Mouse (Mus musculus) embryonic facial prominence, embryonic 14.5 days (tissue): ENCODE results near the gene Ccdc32. TPM values are rescaled to one million over a fixed set of nuclear protein-coding genes. Genes with fewer than 3 reads are reported as not detected.

Experiments
- ATAC-seq: fragments of 200-750 bp; cut with Nextera tagmentation; 2 replicates; pipeline ENCODE4 v1.8.0; 2017; ENCODE audit warnings: low read depth, moderate number of reproducible peaks, moderate TSS enrichment
- DNase-seq: peaks from one replicate; pipeline ENCODE4 v3.0.0-alpha.2; 2015; ENCODE audit warnings: low spot score
- H3K27ac ChIP-seq: fragments of 300-500 bp; sonication (generic); replicated peaks from 2 replicates; pipeline ENCODE4 v1.5.1; 2014; ENCODE audit warnings: low read depth, mild to moderate bottlenecking, low read length, moderate library complexity
- H3K27me3 ChIP-seq: fragments of 300-500 bp; sonication (generic); replicated peaks from 2 replicates; pipeline ENCODE4 v1.6.1; 2014; ENCODE audit warnings: low read length; ENCODE audit not compliant: control insufficient read depth, insufficient read depth
- H3K36me3 ChIP-seq: fragments of 300-500 bp; sonication (generic); 2 replicates; pipeline ENCODE4 v1.6.1; 2014; ENCODE audit warnings: low read length, mixed read lengths; ENCODE audit not compliant: control insufficient read depth, insufficient read depth
- H3K4me1 ChIP-seq: fragments of 300-500 bp; sonication (generic); 2 replicates; pipeline ENCODE4 v1.6.1; 2014; ENCODE audit warnings: antibody characterized with exemption, low read length; ENCODE audit not compliant: control insufficient read depth, insufficient read depth
- H3K4me2 ChIP-seq: fragments of 300-500 bp; sonication (generic); 2 replicates; pipeline ENCODE4 v1.6.1; 2014; ENCODE audit warnings: low read depth, mild to moderate bottlenecking, low read length, moderate library complexity, mixed read lengths
- H3K4me3 ChIP-seq: fragments of 300-500 bp; sonication (generic); 2 replicates; pipeline ENCODE4 v1.5.1; 2014; ENCODE audit warnings: low read depth, mild to moderate bottlenecking, low read length
- H3K9ac ChIP-seq: fragments of 300-500 bp; sonication (generic); 2 replicates; pipeline ENCODE4 v1.6.1; 2014; ENCODE audit warnings: low read depth, mild to moderate bottlenecking, low read length, moderate library complexity, mixed read lengths
- H3K9me3 ChIP-seq: fragments of 300-500 bp; sonication (generic); 2 replicates; pipeline ENCODE4 v1.6.1; 2016; ENCODE audit warnings: low read length; ENCODE audit not compliant: control insufficient read depth
- WGBS: fragments of 180-500 bp; shearing (Covaris S2); extraction: QIAGEN DNeasy Blood & Tissue Kit; methylation state at CpG from one replicate; pipeline ENCODE4 v1.1.7; 2014; 5-methylcytosine and 5-hydroxymethylcytosine counted together
- polyA plus RNA-seq: library from polyadenylated mRNA; unstranded; fragments of >200 nt; fragmentation: Nextera tagmentation; extraction: Ambion mirVana; gene quantifications from 2 replicates; pipeline ENCODE4 v1.2.1, GENCODE M21; 2014

The Ccdc32 gene
- polyA plus RNA-seq, 1 experiment from 2014 or later = 22.6 TPM

GRCm38 (mm10) chr2:119035397-119035745 is 6.2 kb upstream of the Ccdc32 start:
- H3K9me3 ChIP-seq = no peaks in the 10 kb centered on the region
- H3K4me1 ChIP-seq = peaks cover 6% of the 10 kb centered on the region
- H3K27me3 ChIP-seq = no peaks in the 10 kb centered on the region
- no peak for ATAC-seq
- peak overlapping the region; percentile 80 for H3K9ac ChIP-seq
- 4% methylated on average over 7 of the region's 7 CpGs for whole genome bisulfite sequencing
- H3K4me3 ChIP-seq = peak overlapping the region; percentile 81
- peak overlapping the region; percentile 71 for H3K4me2 ChIP-seq
- peaks cover 28% of the 10 kb centered on the region for H3K36me3 ChIP-seq
- peak overlapping the region; percentile 77; the same call in 1 of the 2 replicates for H3K27ac ChIP-seq
- no peak for DNase-seq

GRCm38 (mm10) chr2:119034656-119035396 is 5.6 kb upstream of the Ccdc32 start, which contains the start of gene Rpusd2:
Gene Rpusd2 (plus strand): TSS chr2:119034790.
- peak; percentile 95 for ATAC-seq
- H3K4me2 ChIP-seq = peak within 1 kb of the TSS; percentile 71
- peak within 1 kb of the TSS; percentile 80 for H3K9ac ChIP-seq
- peak within 1 kb of the TSS; percentile 77 for H3K27ac ChIP-seq
- H3K36me3 ChIP-seq = peaks cover 28% of the 10 kb centered on the region
- 0% methylated on average over 43 of the region's 49 CpGs for WGBS
- DNase-seq = peak; percentile 98
- H3K9me3 ChIP-seq = no peaks in the 10 kb centered on the region
- no peaks in the 10 kb centered on the region for H3K27me3 ChIP-seq
- peak within 1 kb of the TSS; percentile 81 for H3K4me3 ChIP-seq
- peaks cover 6% of the 10 kb centered on the region for H3K4me1 ChIP-seq

GRCm38 (mm10) chr2:119032191-119032590 is 3.0 kb upstream of the Ccdc32 start:
- Histone ChIP-seq H3K9me3 (no peaks in the 10 kb centered on the region), H3K27ac (no peak overlapping the region), H3K9ac (no peak overlapping the region), H3K36me3 (peaks cover 6% of the 10 kb centered on the region; the same call in 1 of the 2 replicates), H3K4me3 (no peak overlapping the region), H3K4me1 (peaks cover 13% of the 10 kb centered on the region), H3K27me3 (no peaks in the 10 kb centered on the region), H3K4me2 (no peak overlapping the region)
- WGBS = 41% methylated on average over 4 of the region's 4 CpGs
- no peak for ATAC-seq
- no peak for DNase-seq

GRCm38 (mm10) chr2:119026951-119027350 is 2.2 kb downstream of the Ccdc32 start:
- no peak overlapping the region for H3K4me3 ChIP-seq
- ATAC-seq (no peak), DNase-seq (no peak)
- no peaks in the 10 kb centered on the region for H3K9me3 ChIP-seq
- no peaks in the 10 kb centered on the region for H3K27me3 ChIP-seq
- 97% methylated on average over 4 of the region's 4 CpGs for WGBS
- H3K36me3 ChIP-seq = peaks cover 29% of the 10 kb centered on the region
- H3K4me1 ChIP-seq = peaks cover 7% of the 10 kb centered on the region
- no peak overlapping the region for H3K27ac ChIP-seq
- H3K4me2 ChIP-seq = no peak overlapping the region
- no peak overlapping the region for H3K9ac ChIP-seq

GRCm38 (mm10) chr2:119025239-119025616 is 4.0 kb downstream of the Ccdc32 start:
- no peak overlapping the region for H3K4me2 ChIP-seq
- H3K4me1 ChIP-seq = peaks cover 7% of the 10 kb centered on the region
- ATAC-seq = no peak
- DNase-seq = no peak
- no peak overlapping the region for H3K9ac ChIP-seq
- H3K36me3 ChIP-seq = peaks cover 41% of the 10 kb centered on the region
- H3K4me3 ChIP-seq = no peak overlapping the region
- WGBS = 78% methylated on average over 4 of the region's 4 CpGs
- no peaks in the 10 kb centered on the region for H3K9me3 ChIP-seq
- H3K27ac ChIP-seq = no peak overlapping the region
- H3K27me3 ChIP-seq = no peaks in the 10 kb centered on the region

- H3K4me1 ChIP-seq = peaks cover 7% of the 10 kb centered on the region
- no peak overlapping the region for H3K27ac ChIP-seq
- ATAC-seq (no peak), DNase-seq (no peak)
- H3K4me3 ChIP-seq = no peak overlapping the region
- H3K9me3 ChIP-seq = no peaks in the 10 kb centered on the region
- H3K4me2 ChIP-seq = no peak overlapping the region
- no peak overlapping the region for H3K9ac ChIP-seq
- WGBS = 72% methylated on average over 9 of the region's 9 CpGs
- H3K36me3 ChIP-seq = peaks cover 41% of the 10 kb centered on the region
- H3K27me3 ChIP-seq = no peaks in the 10 kb centered on the region
These were observed 4.5 kb downstream of the Ccdc32 start for GRCm38 (mm10) chr2:119024536-119025238.

- DNase-seq (no peak), ATAC-seq (no peak)
- Histone ChIP-seq H3K27me3 (no peaks in the 10 kb centered on the region), H3K4me2 (no peak overlapping the region), H3K36me3 (peaks cover 47% of the 10 kb centered on the region), H3K4me3 (no peak overlapping the region), H3K9me3 (no peaks in the 10 kb centered on the region), H3K9ac (no peak overlapping the region), H3K27ac (no peak overlapping the region), H3K4me1 (peaks cover 7% of the 10 kb centered on the region; the same call in 1 of the 2 replicates)
- 93% methylated on average over 6 of the region's 6 CpGs for WGBS
These were observed 6.0 kb downstream of the Ccdc32 start for GRCm38 (mm10) chr2:119023154-119023660.

GRCm38 (mm10) chr2:119019538-119019937 is 9.7 kb downstream of the Ccdc32 start:
- DNase-seq (peak; percentile 46), ATAC-seq (no peak)
- Histone ChIP-seq H3K4me3 (no peak overlapping the region), H3K4me1 (peaks cover 7% of the 10 kb centered on the region; the same call in 1 of the 2 replicates), H3K9ac (no peak overlapping the region), H3K27ac (peak overlapping the region; percentile 67; the same call in 1 of the 2 replicates), H3K9me3 (0 out of 2 replicates have a peak, but pooled peaks cover 4% of the 10 kb centered on the region), H3K36me3 (peaks cover 40% of the 10 kb centered on the region), H3K4me2 (no peak overlapping the region), H3K27me3 (no peaks in the 10 kb centered on the region)
- 55% methylated on average over 4 of the region's 4 CpGs for WGBS
